Mouse (Mus musculus) spleen, postnatal 4 days (tissue): ENCODE results near the gene Prss50.

ENCODE experiments used
- DNase-seq, 2 experiments: peaks; one replicate each; pipeline ENCODE4 v3.0.0; 2022; ENCODE audit warnings: low spot score in 2 of 2

Prss50 gene

DNA sequence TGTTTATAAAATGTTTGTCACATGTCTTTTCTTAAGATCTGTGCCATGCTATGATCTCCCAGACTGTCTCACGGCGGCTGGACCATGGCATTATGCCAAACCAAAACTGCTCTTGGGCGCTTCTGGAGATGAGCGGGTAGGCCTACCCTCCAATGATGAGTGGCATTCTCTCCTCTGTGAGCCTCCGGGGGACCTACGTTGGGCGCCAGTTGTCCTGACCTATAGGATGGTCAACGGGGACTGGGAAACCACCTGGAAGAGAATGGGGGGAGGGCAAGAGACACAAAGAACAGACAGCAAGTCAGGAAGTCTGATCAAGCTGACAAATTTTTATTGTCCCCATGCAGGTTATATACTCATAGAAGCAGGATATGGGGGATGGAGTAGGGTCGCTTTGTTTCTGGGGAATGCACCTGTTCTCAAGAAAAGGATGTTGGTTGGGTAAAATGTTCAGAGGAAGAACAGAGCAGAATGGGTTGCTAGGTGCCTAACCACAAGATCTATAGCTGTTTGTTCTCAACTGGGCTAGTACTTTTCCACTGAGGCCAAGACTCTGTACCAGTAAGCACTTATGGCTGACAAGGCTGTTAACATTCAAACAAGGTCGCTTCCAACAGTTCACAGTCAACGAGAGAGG lies 49.6 kb downstream of the Prss50 start:
- DNase-seq: no peak

- no peak for DNase-seq
These were observed 50.3 kb downstream of the Prss50 start for GRCm38 (mm10) chr9:110907838-110908630.

DNA sequence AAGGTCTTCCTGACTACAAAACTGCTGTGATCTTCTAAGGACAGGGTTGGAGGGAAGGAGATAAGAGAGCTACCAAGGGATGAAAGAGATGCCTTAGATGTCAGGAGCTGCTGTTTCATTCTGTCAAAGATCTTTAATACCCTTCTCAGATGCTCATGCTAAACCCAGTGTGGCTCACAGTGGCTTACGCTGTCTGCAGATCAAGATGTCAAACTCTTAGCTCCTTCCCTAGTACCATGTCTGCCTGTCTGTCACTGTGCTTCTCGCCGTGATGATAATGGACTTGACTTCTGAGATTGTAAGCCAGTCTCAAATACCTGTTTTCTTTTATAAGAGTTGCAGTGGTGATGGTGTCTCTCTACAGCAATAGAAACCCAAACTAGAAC lies 50.9 kb downstream of the Prss50 start:
- no peak for DNase-seq

DNA sequence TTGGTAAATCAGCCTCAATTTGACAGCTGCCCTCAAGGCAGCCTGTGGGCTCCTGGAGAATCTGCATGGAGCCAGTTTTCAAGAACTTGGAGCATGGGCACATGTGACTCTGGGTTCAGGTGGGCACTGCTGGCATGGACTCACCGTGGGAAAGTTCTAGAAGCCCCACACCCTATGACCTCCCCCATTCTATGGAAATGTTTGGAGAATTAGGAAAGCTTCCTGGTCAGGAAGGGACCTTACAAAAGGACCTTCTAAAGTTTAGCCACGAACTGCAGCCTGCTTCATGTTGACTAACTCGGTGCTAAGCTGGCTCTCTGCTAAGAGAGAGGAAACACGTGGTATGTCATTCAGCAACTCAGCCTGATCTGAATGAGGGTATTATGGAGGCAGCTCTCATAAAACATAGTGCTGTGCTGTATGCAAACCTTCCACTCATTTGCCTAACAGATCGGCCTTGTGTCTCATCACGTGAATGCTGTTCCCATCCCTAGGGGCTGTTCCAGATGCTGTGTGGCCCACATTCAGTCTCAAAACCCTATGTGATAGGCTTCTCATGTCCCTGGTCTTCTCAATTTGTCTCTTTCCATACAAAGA lies 51.7 kb downstream of the Prss50 start:
- DNase-seq: no peak
